Mouse (Mus musculus) small intestine, adult 2 months (tissue): ENCODE measurements at regions not wholly inside any gene's neighbourhood (a gene's known extent, or its start where the extent isn't known, plus 50 kb on each side); places are given as distances from the start of the nearest gene placed in this dataset.

Experiments
- CTCF ChIP-seq: fragments of 200-500 bp; IDR thresholded peaks from 2 replicates; pipeline ENCODE4 v1.5.1; 2012; ENCODE audit warnings: low read depth, mild to moderate bottlenecking, control low read depth, inconsistent platforms, low read length, moderate library complexity, mixed read lengths; ENCODE audit not compliant: insufficient replicate concordance, insufficient read length; ENCODE audit errors: extremely low read depth
- POLR2A ChIP-seq: fragments of 200-500 bp; IDR thresholded peaks from 2 replicates; pipeline ENCODE4 v1.6.1; 2012; ENCODE audit warnings: low read depth, mild to moderate bottlenecking, control low read depth, inconsistent platforms, low read length, moderate library complexity

GRCm38 (mm10) chr9:93880112-93880511, 657.8 kb downstream of the 1190002N15Rik start:
- TF ChIP-seq CTCF = no peak
- TF ChIP-seq POLR2A = no peak
